Mouse (Mus musculus): ENCODE results near the gene Spaar. TPM values are rescaled to one million over a fixed set of nuclear protein-coding genes. Genes with fewer than 3 reads are reported as not detected.
"Not testable (repeated sequence)": the region's sequence is repeated elsewhere in the genome, so short reads cannot be mapped to it uniquely, and the experiment has no call there.

Spaar gene
- polyA plus RNA-seq, 1 experiment from 2014 or later: not detected

DNA sequence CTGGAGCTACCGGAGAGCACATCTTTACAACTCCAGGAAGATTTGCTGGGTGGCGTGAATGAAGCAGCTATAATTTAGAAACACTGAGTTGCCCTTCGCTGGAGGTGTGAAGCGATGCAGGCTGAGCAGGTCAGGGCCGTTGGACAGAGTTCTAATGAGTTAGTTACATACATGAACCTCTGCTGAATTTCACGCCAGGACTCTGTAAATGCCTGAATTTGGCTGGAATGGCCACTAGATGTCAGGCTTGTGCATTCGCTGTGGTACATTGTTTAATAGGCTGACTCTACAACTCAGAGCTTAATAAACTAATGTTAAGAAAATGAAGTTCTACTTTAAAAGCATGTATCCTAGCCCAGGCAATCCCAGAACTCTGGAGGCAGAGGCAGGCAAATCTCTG lies 33.6 kb downstream of the Spaar start:
- H3K9me3 ChIP-seq: 0 out of 2 replicates have a peak, but pooled peaks cover 6% of the 10 kb centered on the region
- no peak overlapping the region for H3K27ac ChIP-seq
- H3K27me3 ChIP-seq (replicated peaks): no peaks in the 10 kb centered on the region
- no peaks in the 10 kb centered on the region for H3K4me1 ChIP-seq
- 30% methylated on average over 7 of the region's 7 CpGs for WGBS
- no peak overlapping the region for H3K4me3 ChIP-seq
- H3K4me2 ChIP-seq (replicated peaks): no peak overlapping the region
- H3K36me3 ChIP-seq: no peaks in the 10 kb centered on the region
- ATAC-seq (ENCODE audit: low FRiP score, low read depth): no peak
- no peak overlapping the region for H3K9ac ChIP-seq

DNA sequence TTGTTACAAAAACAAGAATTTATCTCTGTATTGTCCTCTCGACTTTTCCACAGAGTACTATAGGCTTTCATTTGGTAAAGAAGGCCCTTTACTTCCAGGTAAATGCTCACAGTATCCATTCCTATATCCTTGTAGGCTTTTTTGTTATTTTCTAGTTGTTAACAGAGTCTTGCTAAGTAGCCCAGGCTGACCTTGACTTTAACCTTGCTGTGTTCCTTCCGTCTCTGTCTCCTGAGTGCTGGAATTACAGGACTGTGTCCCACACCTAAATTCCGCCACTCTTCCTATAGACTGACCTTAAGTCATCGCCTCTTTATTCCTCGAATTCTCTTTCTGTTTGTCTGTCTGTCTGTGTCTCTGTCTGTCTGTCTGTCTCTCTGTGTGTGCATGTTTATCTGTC lies 38.5 kb downstream of the Spaar start:
- no peak overlapping the region for H3K9ac ChIP-seq
- no peak overlapping the region for H3K4me2 ChIP-seq (replicated peaks)
- no peak overlapping the region for H3K27ac ChIP-seq
- H3K9me3 ChIP-seq: 0 out of 2 replicates have a peak, but pooled peaks cover 6% of the 10 kb centered on the region
- ATAC-seq (ENCODE audit: low FRiP score, low read depth): no peak
- 88% methylated on average over 5 of the region's 5 CpGs for whole genome bisulfite sequencing
- H3K4me1 ChIP-seq: no peaks in the 10 kb centered on the region
- no peaks in the 10 kb centered on the region for H3K36me3 ChIP-seq
- H3K4me3 ChIP-seq: no peak overlapping the region
- no peaks in the 10 kb centered on the region for H3K27me3 ChIP-seq (replicated peaks)

DNA sequence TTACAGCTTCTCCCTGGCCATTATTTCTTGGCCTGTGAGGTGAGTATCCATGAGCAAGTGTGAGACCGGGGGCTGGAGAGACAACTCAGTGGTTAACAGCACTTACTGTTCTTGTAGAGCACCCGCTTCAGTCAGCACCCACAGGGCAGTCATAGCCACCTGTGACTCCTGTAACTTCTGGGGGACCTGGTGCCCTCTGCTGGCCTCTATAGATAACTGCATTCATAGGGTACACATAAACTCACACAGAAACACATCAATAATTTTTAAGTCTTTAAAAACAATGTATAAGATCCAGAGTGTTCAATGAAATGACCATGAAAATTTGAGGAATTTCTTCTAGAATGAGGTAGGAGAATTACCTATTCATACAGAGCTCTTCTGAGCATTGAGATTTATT lies 39.5 kb downstream of the Spaar start:
- Histone ChIP-seq H3K27ac (no peak overlapping the region), H3K9me3 (0 out of 2 replicates have a peak, but pooled peaks cover 4% of the 10 kb centered on the region), H3K4me1 (no peaks in the 10 kb centered on the region), H3K4me2 (replicated peaks) (no peak overlapping the region), H3K4me3 (no peak overlapping the region), H3K27me3 (replicated peaks) (no peaks in the 10 kb centered on the region), H3K9ac (no peak overlapping the region), H3K36me3 (no peaks in the 10 kb centered on the region)
- WGBS: 95% methylated on average over 2 of the region's 2 CpGs
- ATAC-seq (ENCODE audit: low FRiP score, low read depth): no peak

DNA sequence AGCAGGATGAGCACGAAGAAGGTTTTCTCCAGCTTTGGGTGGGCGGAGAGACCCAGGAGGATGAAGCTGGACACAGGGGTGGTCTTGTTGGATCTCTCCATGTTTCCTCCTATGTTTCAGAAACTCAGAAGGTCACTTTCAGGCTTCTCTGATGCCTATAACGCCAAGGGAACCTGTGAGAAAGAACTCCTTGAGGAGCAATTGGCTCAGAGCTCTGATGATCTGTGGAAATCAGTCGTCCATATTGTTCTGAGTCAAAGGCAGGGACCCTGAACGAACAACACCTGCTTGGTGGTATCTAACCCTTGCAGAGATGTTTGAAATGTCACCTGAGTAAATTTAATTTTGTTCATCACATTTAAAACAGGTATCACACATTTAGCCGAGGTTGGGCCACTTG lies 41.1 kb downstream of the Spaar start, which contains the start of gene Olfr159:
Gene Olfr159, minus strand, starts transcription at position 101 of the 400 bp plus-strand sequence.
- ATAC-seq (ENCODE audit: low FRiP score, low read depth): no peak
- Histone ChIP-seq H3K9ac (no peak within 1 kb of the TSS), H3K4me2 (replicated peaks) (no peak within 1 kb of the TSS), H3K4me3 (no peak within 1 kb of the TSS), H3K36me3 (no peaks in the 10 kb centered on the region), H3K9me3 (no peaks in the 10 kb centered on the region), H3K27ac (no peak within 1 kb of the TSS), H3K27me3 (replicated peaks) (no peaks in the 10 kb centered on the region), H3K4me1 (no peaks in the 10 kb centered on the region)
- 89% methylated on average over 6 of the region's 6 CpGs for WGBS

DNA sequence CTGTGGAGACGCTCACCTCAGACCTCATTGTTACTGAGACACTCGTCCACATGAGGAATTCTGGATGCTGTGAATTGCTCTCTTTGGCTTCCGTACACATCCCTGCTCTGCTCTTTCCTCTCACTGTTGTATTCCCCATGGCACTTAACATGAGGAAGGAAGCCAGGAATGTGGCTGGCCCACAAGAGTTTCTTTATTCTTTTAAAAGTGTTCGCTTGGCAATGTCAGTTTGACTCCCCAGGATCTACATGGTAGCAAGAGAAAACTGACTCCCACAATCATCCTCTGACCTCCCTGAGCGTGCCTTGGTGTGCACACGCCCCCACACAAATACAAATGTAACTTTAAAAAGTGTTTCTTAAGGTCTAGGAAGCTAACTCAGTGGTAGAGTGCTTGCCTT lies 41.8 kb downstream of the Spaar start:
- no peak overlapping the region for H3K4me2 ChIP-seq (replicated peaks)
- no peaks in the 10 kb centered on the region for H3K9me3 ChIP-seq
- no peak overlapping the region for H3K4me3 ChIP-seq
- no peak overlapping the region for H3K27ac ChIP-seq
- no peak for ATAC-seq (ENCODE audit: low FRiP score, low read depth)
- no peak overlapping the region for H3K9ac ChIP-seq
- no peaks in the 10 kb centered on the region for H3K27me3 ChIP-seq (replicated peaks)
- no peaks in the 10 kb centered on the region for H3K4me1 ChIP-seq
- no peaks in the 10 kb centered on the region for H3K36me3 ChIP-seq
- 67% methylated on average over 6 of the region's 6 CpGs for WGBS

DNA sequence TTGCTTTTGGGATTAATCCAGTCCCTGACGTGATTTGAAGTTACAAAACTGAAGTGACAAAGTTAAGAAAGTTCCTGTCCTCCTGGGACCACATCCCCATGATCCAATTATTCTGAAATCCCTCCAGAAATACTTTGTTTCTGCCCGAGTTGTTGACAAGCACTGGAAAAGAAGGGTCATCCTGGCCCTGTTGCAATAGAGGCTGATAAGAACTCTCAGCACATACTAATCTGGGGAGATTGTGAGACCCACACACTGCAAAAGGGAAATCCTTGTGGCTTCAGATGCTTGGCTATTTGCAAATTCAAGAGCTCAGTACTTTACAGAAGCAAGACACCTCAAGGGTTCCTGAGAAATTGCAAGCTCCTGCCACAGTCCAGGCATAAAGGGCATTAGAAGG lies 42.5 kb downstream of the Spaar start:
- Histone ChIP-seq H3K4me2 (replicated peaks) (no peak overlapping the region), H3K36me3 (no peaks in the 10 kb centered on the region), H3K9ac (no peak overlapping the region), H3K4me3 (no peak overlapping the region), H3K9me3 (no peaks in the 10 kb centered on the region), H3K27ac (no peak overlapping the region), H3K27me3 (replicated peaks) (no peaks in the 10 kb centered on the region), H3K4me1 (no peaks in the 10 kb centered on the region)
- ATAC-seq (ENCODE audit: low FRiP score, low read depth): no peak
- 62% methylated on average over 2 of the region's 2 CpGs for WGBS

DNA sequence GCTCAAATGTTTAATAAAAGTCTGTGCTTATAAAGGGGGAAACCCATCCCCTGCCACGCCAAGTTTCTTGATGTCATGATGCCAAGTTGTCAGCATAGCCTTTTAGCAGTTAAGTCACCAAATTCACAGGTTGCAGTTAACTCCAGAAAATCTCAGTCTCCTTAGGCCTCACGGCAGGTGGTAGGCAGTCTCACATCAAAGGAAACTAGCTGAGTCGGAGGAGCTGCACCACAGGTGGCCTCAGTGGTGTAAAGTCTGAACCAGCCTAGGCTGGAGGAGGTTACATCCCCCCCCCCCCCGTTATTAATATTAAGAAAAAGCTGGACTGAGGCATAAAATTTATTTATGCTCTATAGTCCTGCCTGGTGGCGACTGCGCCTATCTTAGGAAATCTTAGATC lies 65.5 kb downstream of the Spaar start:
- H3K4me3 ChIP-seq: no peak overlapping the region
- H3K36me3 ChIP-seq: no peaks in the 10 kb centered on the region
- no peak for ATAC-seq (ENCODE audit: low FRiP score, low read depth)
- no peaks in the 10 kb centered on the region for H3K27me3 ChIP-seq (replicated peaks)
- H3K4me1 ChIP-seq: no peaks in the 10 kb centered on the region
- H3K9ac ChIP-seq: no peak overlapping the region
- H3K4me2 ChIP-seq (replicated peaks): no peak overlapping the region
- H3K9me3 ChIP-seq: 0 out of 2 replicates have a peak, but pooled peaks cover 7% of the 10 kb centered on the region
- no peak overlapping the region for H3K27ac ChIP-seq
- WGBS: 81% methylated on average over 6 of the region's 6 CpGs

DNA sequence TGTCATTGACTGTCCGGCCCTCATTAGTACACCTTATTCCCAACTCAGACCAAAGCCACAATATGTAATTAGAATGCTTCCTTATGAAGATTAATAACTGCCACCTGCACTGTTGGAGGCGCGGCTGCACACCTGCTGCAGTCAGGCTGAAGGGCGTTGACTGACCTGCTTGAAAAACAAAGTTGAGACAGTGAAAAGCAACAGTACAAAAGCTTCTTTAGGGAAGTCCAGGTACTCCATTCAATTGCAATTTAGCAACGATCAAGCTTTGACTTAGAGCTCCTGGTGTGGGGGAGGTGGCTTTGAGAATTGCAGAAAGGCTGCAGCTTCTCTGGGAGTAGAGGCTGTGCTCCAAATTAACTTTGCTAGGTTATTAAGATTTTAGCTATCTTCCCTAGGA lies 66.0 kb downstream of the Spaar start:
- ATAC-seq (ENCODE audit: low FRiP score, low read depth); H3K4me2 ChIP-seq (replicated peaks); H3K36me3 ChIP-seq; H3K4me3 ChIP-seq; H3K9me3 ChIP-seq; H3K27me3 ChIP-seq (replicated peaks); H3K27ac ChIP-seq; H3K9ac ChIP-seq; H3K4me1 ChIP-seq: not testable (repeated sequence)
- 86% methylated on average over 5 of the region's 5 CpGs for WGBS

DNA sequence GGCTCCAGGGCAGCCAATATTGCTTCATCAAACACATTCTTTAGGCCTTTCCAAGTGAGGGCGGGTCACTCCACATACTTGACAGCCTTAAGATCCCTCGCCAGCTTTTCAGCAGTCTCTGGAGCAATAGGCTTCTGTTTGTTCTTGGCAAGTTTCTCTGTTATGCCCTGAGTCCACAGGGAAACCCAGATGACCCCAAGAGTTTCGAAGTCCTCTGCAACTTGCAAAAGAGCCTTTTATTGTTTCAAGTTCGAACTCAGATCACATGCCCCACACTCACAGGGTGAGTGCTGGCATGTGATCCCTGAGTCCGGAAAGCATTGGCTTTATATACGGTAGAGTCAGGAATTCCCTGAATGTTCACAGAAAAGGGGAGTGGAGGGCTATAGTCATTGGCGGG lies 69.1 kb downstream of the Spaar start:
- H3K27ac ChIP-seq: no peak overlapping the region

More for the DNA sequence above, 69.1 kb downstream of the Spaar start:
- Histone ChIP-seq H3K4me3 (no peak overlapping the region), H3K4me1 (no peaks in the 10 kb centered on the region), H3K9ac (no peak overlapping the region), H3K4me2 (replicated peaks) (no peak overlapping the region), H3K36me3 (no peaks in the 10 kb centered on the region), H3K9me3 (peaks cover 11% of the 10 kb centered on the region; the same call in 1 of the 2 replicates), H3K27me3 (replicated peaks) (no peaks in the 10 kb centered on the region)
- 58% methylated on average over 7 of the region's 7 CpGs for WGBS
- ATAC-seq (ENCODE audit: low FRiP score, low read depth): no peak

Other genes starting within 250 kb of the Spaar start
- 0.17 TPM in 1 of 2 replicates, not detected in the other for gene Sit1, start 246.3 kb upstream of the Spaar start, polyA plus RNA-seq (2016; fragmentation: Nextera tagmentation; extraction: Ambion mirVana)
- gene Ccdc107, start 237.1 kb upstream of the Spaar start, polyA plus RNA-seq (2016; fragmentation: Nextera tagmentation; extraction: Ambion mirVana): 54.0 and 54.6 TPM in 2 replicates
- gene Arhgef39, start 230.3 kb upstream of the Spaar start, polyA plus RNA-seq (2016; fragmentation: Nextera tagmentation; extraction: Ambion mirVana): 24.8 and 27.0 TPM in 2 replicates
- 0.33 and 0.41 TPM in 2 replicates for gene Car9, start 223.1 kb upstream of the Spaar start, polyA plus RNA-seq (2016; fragmentation: Nextera tagmentation; extraction: Ambion mirVana)
- gene Tpm2, start 206.3 kb upstream of the Spaar start, polyA plus RNA-seq (2016; fragmentation: Nextera tagmentation; extraction: Ambion mirVana): 83.5 and 93.0 TPM in 2 replicates
- gene Creb3, start 167.7 kb upstream of the Spaar start, polyA plus RNA-seq (2016; fragmentation: Nextera tagmentation; extraction: Ambion mirVana): 68.0 and 71.0 TPM in 2 replicates
- gene Tln1, start 167.3 kb upstream of the Spaar start, polyA plus RNA-seq (2016; fragmentation: Nextera tagmentation; extraction: Ambion mirVana): 59.6 and 65.6 TPM in 2 replicates
- 29.5 and 36.3 TPM in 2 replicates for gene Rgp1, start 151.3 kb upstream of the Spaar start, polyA plus RNA-seq (2016; fragmentation: Nextera tagmentation; extraction: Ambion mirVana)
- gene Gba2, start 151.2 kb upstream of the Spaar start, polyA plus RNA-seq (2016; fragmentation: Nextera tagmentation; extraction: Ambion mirVana): 50.4 and 55.4 TPM in 2 replicates
- gene Msmp, start 145.5 kb upstream of the Spaar start, polyA plus RNA-seq (2016; fragmentation: Nextera tagmentation; extraction: Ambion mirVana): 1.3 and 2.8 TPM in 2 replicates
- 45.4 and 60.1 TPM in 2 replicates for gene Npr2, start 98.1 kb upstream of the Spaar start, polyA plus RNA-seq (2016; fragmentation: Nextera tagmentation; extraction: Ambion mirVana)
- 2.7 and 3.0 TPM in 2 replicates for gene Spag8, start 76.4 kb upstream of the Spaar start, polyA plus RNA-seq (2016; fragmentation: Nextera tagmentation; extraction: Ambion mirVana)
- 71.0 and 74.6 TPM in 2 replicates for gene Hint2, start 73.6 kb upstream of the Spaar start, polyA plus RNA-seq (2016; fragmentation: Nextera tagmentation; extraction: Ambion mirVana)
- 11.8 and 14.2 TPM in 2 replicates for gene Tmem8b, start 61.1 kb upstream of the Spaar start, polyA plus RNA-seq (2016; fragmentation: Nextera tagmentation; extraction: Ambion mirVana)
- gene Fam221b, start 60.9 kb upstream of the Spaar start, polyA plus RNA-seq (2016; fragmentation: Nextera tagmentation; extraction: Ambion mirVana): 3.2 and 3.3 TPM in 2 replicates
- gene Olfr70, start 29.2 kb upstream of the Spaar start, polyA plus RNA-seq (2016; fragmentation: Nextera tagmentation; extraction: Ambion mirVana): not detected in 2 replicates
- gene Olfr71, start 19.8 kb upstream of the Spaar start, polyA plus RNA-seq (2016; fragmentation: Nextera tagmentation; extraction: Ambion mirVana): not detected in 2 replicates
- 0.22 TPM in 1 of 2 replicates, not detected in the other for gene Hrct1, start 2.8 kb upstream of the Spaar start, polyA plus RNA-seq (2016; fragmentation: Nextera tagmentation; extraction: Ambion mirVana)
- gene Olfr159, start 41.0 kb downstream of the Spaar start, polyA plus RNA-seq (2016; fragmentation: Nextera tagmentation; extraction: Ambion mirVana): not detected in 2 replicates
- gene Olfr156, start 93.9 kb downstream of the Spaar start, polyA plus RNA-seq (2016; fragmentation: Nextera tagmentation; extraction: Ambion mirVana): not detected in 2 replicates
- gene Olfr157, start 110.2 kb downstream of the Spaar start, polyA plus RNA-seq (2016; fragmentation: Nextera tagmentation; extraction: Ambion mirVana): not detected in 2 replicates
- not detected in 2 replicates for gene Olfr155, start 121.5 kb downstream of the Spaar start, polyA plus RNA-seq (2016; fragmentation: Nextera tagmentation; extraction: Ambion mirVana)
- 13.6 and 15.1 TPM in 2 replicates for gene Reck, start 145.5 kb downstream of the Spaar start, polyA plus RNA-seq (2016; fragmentation: Nextera tagmentation; extraction: Ambion mirVana)
- 91.0 and 95.7 TPM in 2 replicates for gene Glipr2, start 227.4 kb downstream of the Spaar start, polyA plus RNA-seq (2016; fragmentation: Nextera tagmentation; extraction: Ambion mirVana)

Data from neural tube, embryonic 12.5 days (tissue).